Mouse (Mus musculus) subcutaneous adipose tissue, adult 2 months (tissue): ENCODE measurements around the gene Stx11. TPM values are rescaled to one million over a fixed set of nuclear protein-coding genes. Genes with fewer than 3 reads are reported as not detected.

ENCODE experiments used
- polyA plus RNA-seq: library from polyadenylated mRNA; depleted of rRNA; stranded (reverse); fragments of >200 nt; gene quantifications from 2 replicates; pipeline ENCODE4 v1.2.3, GENCODE M21; 2012; ENCODE audit warnings: low replicate concordance; rRNA removed

Stx11 gene
- polyA plus RNA-seq: 1.1 and 4.1 TPM in 2 replicates

DNA sequence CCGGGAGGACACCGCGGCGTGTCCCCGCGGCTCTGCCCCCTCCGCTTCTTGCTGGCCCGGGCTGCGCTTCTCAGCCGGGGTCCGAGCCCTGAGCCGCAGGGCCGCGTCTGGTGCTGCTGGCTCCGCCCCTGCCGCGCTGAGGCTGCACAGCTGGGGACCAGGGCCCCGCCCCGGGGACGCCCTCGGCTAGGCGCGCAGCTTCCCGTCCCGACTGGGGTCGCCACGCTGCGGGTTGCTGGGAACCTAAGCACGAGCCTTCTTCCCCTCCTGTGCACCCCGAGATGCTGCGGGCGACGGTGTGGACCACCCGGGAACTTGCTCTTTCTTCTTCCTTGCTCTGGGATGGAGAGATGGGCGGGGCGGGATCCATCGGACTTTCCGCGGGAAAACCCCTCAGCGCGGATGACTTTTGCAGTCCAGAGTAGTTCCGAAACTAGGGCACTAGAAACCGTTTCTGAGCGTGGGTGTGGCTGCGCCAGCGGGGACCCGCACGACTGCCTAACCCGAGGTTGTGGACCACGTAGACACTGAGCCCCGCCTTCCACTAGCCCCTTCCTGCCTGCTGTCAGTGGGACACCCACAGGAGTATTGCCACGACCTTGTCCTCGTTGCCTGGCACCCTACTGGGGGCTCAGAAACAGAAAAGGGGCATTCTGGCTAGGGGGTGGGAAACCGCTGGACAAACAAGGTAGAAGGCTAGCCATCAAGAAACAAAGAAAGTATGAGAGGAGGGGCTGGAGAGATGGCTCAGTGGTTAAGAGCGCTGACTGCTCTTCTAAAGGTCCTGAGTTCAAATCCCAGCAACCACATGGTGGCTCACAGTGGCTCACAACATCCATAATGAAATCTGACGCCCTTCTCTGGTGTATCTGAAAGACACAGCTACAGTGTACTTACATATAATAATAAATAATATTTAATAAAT lies at the start of gene Stx11:
Gene Stx11 (minus strand): TSS at position 148 of the 925 bp plus-strand sequence.

DNA sequence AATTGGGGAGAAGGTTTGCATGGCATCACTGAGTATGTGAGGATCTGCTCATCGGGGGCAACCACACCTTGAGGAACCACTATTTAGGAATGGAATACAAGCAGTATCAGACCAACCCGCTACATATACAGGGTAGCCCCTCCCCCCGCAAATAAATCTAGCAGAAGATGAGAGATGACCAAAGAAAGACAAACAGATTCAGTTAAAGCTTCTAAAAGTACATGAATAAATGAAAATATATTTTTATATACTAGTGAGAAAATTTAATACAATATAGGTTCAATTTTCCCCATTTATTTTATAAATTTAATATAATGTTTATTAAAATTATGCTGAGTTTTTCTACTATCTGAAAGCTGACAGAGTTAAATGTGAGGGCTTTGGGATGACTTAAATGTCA lies 40.9 kb upstream of the Stx11 start, which contains the start of gene Sf3b5:
Gene Sf3b5 (plus strand): TSS at position 301 of the 400 bp plus-strand sequence.

Other genes starting within 250 kb of the Stx11 start
- gene Utrn, start 94.9 kb downstream of the Stx11 start, polyA plus RNA-seq: 44.5 and 63.1 TPM in 2 replicates
- gene Sf3b5, start 41.0 kb upstream of the Stx11 start, polyA plus RNA-seq: 24.1 and 25.5 TPM in 2 replicates
- gene Plagl1, start 96.2 kb upstream of the Stx11 start, polyA plus RNA-seq: 56.0 and 114 TPM in 2 replicates
- gene Zc2hc1b, start 213.7 kb upstream of the Stx11 start, polyA plus RNA-seq: not detected in 2 replicates
- 25.5 and 26.2 TPM in 2 replicates for gene Ltv1, start 228.9 kb upstream of the Stx11 start, polyA plus RNA-seq